Mouse (Mus musculus) heart, embryonic 12.5 days (tissue): ENCODE measurements around the gene C3. TPM values are rescaled to one million over a fixed set of nuclear protein-coding genes. Genes with fewer than 3 reads are reported as not detected.

Source experiments
- ATAC-seq: fragments of 200-750 bp; cut with Nextera tagmentation; 2 replicates; pipeline ENCODE4 v1.8.0; 2017; ENCODE audit warnings: moderate TSS enrichment, moderate library complexity; ENCODE audit not compliant: insufficient number of reproducible peaks, low FRiP score
- H3K27ac ChIP-seq: fragments of 300-500 bp; sonication (generic); 2 replicates; pipeline ENCODE4 v1.5.1; 2016; ENCODE audit warnings: mild to moderate bottlenecking, moderate library complexity; ENCODE audit not compliant: poor library complexity, severe bottlenecking
- H3K27me3 ChIP-seq: fragments of 300-500 bp; sonication (generic); replicated peaks from 2 replicates; pipeline ENCODE4 v1.6.1; 2016; ENCODE audit warnings: mild to moderate bottlenecking, moderate library complexity
- H3K36me3 ChIP-seq: fragments of 300-500 bp; sonication (generic); 2 replicates; pipeline ENCODE4 v1.6.1; 2016; ENCODE audit warnings: mild to moderate bottlenecking, moderate library complexity
- H3K4me1 ChIP-seq: fragments of 300-500 bp; sonication (generic); replicated peaks from 2 replicates; pipeline ENCODE4 v1.6.1; 2016; ENCODE audit warnings: mild to moderate bottlenecking
- H3K4me2 ChIP-seq: fragments of 300-500 bp; sonication (generic); 2 replicates; pipeline ENCODE4 v1.6.1; 2016; ENCODE audit warnings: mild to moderate bottlenecking, moderate library complexity
- H3K4me3 ChIP-seq: fragments of 300-500 bp; sonication (generic); 2 replicates; pipeline ENCODE4 v1.5.1; 2016; ENCODE audit warnings: mild to moderate bottlenecking
- H3K9ac ChIP-seq: fragments of 300-500 bp; sonication (generic); 2 replicates; pipeline ENCODE4 v1.6.1; 2016; ENCODE audit warnings: mild to moderate bottlenecking, moderate library complexity
- H3K9me3 ChIP-seq: fragments of 300-500 bp; sonication (generic); replicated peaks from 2 replicates; pipeline ENCODE4 v1.6.1; 2016; ENCODE audit warnings: mild to moderate bottlenecking, moderate library complexity
- WGBS: fragments of 180-500 bp; shearing (Covaris S2); methylation state at CpG from one replicate; pipeline ENCODE4 v1.1.7; 2016; 5-methylcytosine and 5-hydroxymethylcytosine counted together
- polyA plus RNA-seq: library from polyadenylated mRNA; unstranded; fragments of >200 nt; fragmentation: Nextera tagmentation; extraction: Ambion mirVana; gene quantifications from 2 replicates; pipeline ENCODE4 v1.2.1, GENCODE M21; 2016

Gene C3
- polyA plus RNA-seq, 1 experiment from 2014 or later = 2.6 TPM

DNA sequence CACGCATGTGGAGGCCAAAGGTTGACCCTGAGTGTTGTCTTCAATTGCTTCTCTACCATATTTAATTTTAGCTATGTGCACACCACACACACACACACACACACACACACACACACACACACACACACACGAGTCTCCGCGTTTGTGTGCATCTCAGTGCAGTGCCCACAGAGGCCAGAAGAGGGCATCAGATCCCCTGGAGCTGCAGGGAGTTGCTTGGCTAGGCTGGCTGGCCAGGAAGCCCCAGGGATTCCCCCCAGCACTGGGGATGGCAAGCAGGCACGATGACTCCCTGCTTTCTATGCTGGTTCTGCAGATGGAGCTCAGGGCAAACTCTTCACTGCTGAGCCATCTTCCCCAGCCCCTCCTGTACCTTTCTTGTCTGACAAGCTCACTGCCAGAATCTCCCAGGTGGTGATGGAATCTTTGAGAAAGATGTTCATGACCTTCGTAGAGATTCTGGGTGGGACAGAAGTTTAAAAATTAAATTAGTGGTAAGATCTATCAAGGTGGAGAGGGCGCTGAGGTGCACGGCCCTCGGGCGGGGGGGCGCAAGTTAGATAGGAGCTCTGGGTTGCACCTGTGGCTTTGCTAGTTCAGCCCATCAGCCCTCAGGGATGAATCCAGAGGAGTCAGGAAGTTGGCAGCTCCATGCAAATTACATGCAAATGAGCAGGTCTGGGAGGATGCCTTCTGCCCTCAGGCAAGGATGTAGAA lies 8.6 kb downstream of the C3 start:
- Histone ChIP-seq H3K27ac (no peak overlapping the region), H3K9me3 (no peaks in the 10 kb centered on the region), H3K27me3 (peaks cover 47% of the 10 kb centered on the region), H3K4me3 (no peak overlapping the region), H3K36me3 (no peaks in the 10 kb centered on the region), H3K9ac (no peak overlapping the region), H3K4me1 (no peaks in the 10 kb centered on the region), H3K4me2 (no peak overlapping the region)
- WGBS = 25% methylated on average over 11 of the region's 11 CpGs
- ATAC-seq = no peak

DNA sequence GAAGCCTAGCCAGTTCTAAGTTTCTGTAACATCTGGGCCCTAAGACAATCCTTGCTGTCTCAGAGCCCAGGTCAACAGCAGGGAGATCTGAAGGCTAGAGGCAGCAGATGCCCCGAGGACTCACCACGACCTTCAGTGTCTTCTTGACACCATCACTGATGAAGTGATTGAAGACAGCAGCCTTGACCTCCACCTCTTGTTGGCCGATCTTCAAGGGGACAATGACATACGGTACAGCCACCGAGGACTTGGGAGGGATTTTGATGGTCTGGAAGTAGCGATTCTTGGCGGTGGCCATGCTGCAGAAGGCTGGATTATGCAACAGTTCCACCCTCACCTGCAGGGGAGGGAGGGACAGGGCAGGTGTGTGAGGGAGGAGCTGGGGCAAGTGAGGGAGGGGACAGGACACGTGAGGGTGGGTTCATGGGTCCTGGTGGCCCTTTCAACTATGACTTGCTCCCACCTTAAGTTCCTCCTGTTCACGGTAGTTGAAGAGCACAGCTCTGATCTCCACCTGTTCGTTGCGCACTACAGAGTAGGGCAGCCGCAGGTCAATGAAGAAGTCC lies 9.5 kb downstream of the C3 start:
- no peaks in the 10 kb centered on the region for H3K36me3 ChIP-seq
- no peak overlapping the region for H3K9ac ChIP-seq
- H3K27ac ChIP-seq = no peak overlapping the region
- H3K4me2 ChIP-seq = no peak overlapping the region
- no peak overlapping the region for H3K4me3 ChIP-seq
- no peaks in the 10 kb centered on the region for H3K9me3 ChIP-seq
- 65% methylated on average over 12 of the region's 12 CpGs for whole genome bisulfite sequencing
- no peaks in the 10 kb centered on the region for H3K4me1 ChIP-seq
- ATAC-seq = no peak
- H3K27me3 ChIP-seq = peaks cover 39% of the 10 kb centered on the region

DNA sequence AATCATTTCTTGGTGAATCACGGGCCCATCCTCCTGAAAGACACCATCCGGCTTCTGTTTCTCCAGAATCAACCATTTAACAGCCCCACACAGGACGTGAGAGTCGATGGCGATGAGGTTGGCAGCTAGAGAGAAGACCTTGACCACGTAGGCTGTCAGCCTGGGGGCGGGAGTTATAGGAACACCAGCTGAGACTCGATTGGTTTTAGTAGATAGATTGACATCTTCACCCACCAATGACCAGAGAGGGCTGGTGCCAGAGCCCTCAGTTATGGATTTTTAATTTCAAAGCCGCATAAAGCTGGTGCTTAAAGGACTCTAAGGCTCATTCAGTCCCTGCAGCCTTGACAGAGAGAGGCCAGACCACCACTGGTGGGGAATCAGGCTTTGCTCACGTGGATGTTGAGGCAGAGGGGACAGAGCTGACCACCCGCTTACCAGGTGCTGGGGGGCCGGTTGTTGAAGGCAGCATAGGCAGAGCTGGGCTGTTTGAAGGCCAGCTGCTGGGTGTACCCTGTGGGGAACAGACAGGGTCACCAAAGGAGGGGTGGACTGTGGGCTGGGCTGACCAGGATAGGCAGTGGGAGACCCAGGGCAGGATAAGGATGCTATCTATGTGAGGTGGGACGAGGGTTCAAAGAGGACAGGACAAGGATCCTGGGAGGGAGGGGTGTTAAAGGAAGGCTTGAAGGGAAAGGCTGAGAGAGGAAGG lies 13.1 kb downstream of the C3 start:
- WGBS = 35% methylated on average over 13 of the region's 13 CpGs
- H3K4me2 ChIP-seq = no peak overlapping the region
- H3K27ac ChIP-seq = no peak overlapping the region
- H3K9me3 ChIP-seq = no peaks in the 10 kb centered on the region
- H3K4me3 ChIP-seq = no peak overlapping the region
- no peaks in the 10 kb centered on the region for H3K36me3 ChIP-seq
- no peaks in the 10 kb centered on the region for H3K4me1 ChIP-seq
- no peak for ATAC-seq
- peaks cover 20% of the 10 kb centered on the region for H3K27me3 ChIP-seq
- H3K9ac ChIP-seq = no peak overlapping the region

- Histone ChIP-seq H3K36me3 (no peaks in the 10 kb centered on the region), H3K4me1 (no peaks in the 10 kb centered on the region), H3K4me2 (no peak overlapping the region), H3K27me3 (peaks cover 8% of the 10 kb centered on the region; the same call in 1 of the 2 replicates), H3K27ac (no peak overlapping the region), H3K4me3 (no peak overlapping the region), H3K9ac (no peak overlapping the region), H3K9me3 (no peaks in the 10 kb centered on the region)
- ATAC-seq = no peak
- WGBS = 52% methylated on average over 9 of the region's 9 CpGs
Observed at GRCm38 (mm10) chr17:57211501-57211900, 16.4 kb downstream of the C3 start.

DNA sequence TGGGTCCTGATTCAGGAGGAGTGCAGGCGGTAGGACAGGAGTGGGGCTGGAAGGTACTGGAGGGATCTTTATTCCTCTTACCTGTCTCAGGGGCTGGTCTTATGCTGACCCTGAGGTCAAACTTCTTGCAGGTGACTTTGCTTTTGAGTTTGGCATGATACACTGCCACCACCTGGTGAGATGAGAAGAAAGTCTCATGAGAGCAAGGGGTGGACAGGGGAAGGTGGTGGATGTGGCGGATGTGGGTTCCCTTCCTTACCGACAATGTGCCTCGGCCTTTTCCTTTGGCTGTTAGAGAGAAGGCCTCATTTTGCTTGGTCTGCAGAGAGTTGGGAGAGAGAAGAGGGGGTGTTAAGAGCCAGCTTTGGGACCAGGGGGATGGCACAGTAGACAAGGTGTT lies 18.6 kb downstream of the C3 start:
- H3K4me3 ChIP-seq = no peak overlapping the region
- H3K27me3 ChIP-seq = no peaks in the 10 kb centered on the region
- no peaks in the 10 kb centered on the region for H3K36me3 ChIP-seq
- H3K4me1 ChIP-seq = no peaks in the 10 kb centered on the region
- H3K9ac ChIP-seq = no peak overlapping the region
- ATAC-seq = no peak
- H3K27ac ChIP-seq = no peak overlapping the region
- WGBS = 68% methylated on average over 4 of the region's 4 CpGs
- H3K4me2 ChIP-seq = no peak overlapping the region
- no peaks in the 10 kb centered on the region for H3K9me3 ChIP-seq

- H3K4me1 ChIP-seq = no peaks in the 10 kb centered on the region
- no peak overlapping the region for H3K9ac ChIP-seq
- no peak overlapping the region for H3K27ac ChIP-seq
- H3K4me2 ChIP-seq = no peak overlapping the region
- ATAC-seq = no peak
- WGBS = 75% methylated on average over 3 of the region's 3 CpGs
- H3K36me3 ChIP-seq = no peaks in the 10 kb centered on the region
- no peaks in the 10 kb centered on the region for H3K9me3 ChIP-seq
- no peaks in the 10 kb centered on the region for H3K27me3 ChIP-seq
- no peak overlapping the region for H3K4me3 ChIP-seq
Observed at GRCm38 (mm10) chr17:57207938-57208337, 20.0 kb downstream of the C3 start.

- no peak overlapping the region for H3K4me3 ChIP-seq
- no peak overlapping the region for H3K9ac ChIP-seq
- H3K36me3 ChIP-seq = no peaks in the 10 kb centered on the region
- no peaks in the 10 kb centered on the region for H3K4me1 ChIP-seq
- ATAC-seq = no peak
- H3K27me3 ChIP-seq = peaks cover 8% of the 10 kb centered on the region; the same call in 1 of the 2 replicates
- no peaks in the 10 kb centered on the region for H3K9me3 ChIP-seq
- 74% methylated on average over 10 of the region's 10 CpGs for WGBS
- no peak overlapping the region for H3K27ac ChIP-seq
- no peak overlapping the region for H3K4me2 ChIP-seq
Observed at GRCm38 (mm10) chr17:57201841-57202724, 25.9 kb downstream of the C3 start.

DNA sequence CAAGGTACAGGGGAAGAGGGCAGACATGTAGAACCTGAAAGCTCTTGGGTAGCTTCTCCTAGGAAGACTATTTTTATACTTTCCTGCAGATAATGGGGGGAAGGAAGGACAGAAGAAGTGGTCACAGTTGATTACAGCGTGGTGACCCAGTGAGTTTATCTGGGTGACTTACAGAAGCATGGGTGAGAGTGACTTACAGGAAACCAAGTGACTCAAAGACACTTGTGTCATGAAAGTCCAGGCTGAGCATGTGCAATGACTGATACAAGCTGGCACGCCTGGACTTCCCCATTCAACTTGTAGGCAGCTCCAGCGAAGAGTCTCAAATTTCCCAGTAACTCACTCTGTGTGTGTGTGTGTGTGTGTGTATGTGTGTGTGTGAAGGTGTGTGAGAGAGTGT lies 29.7 kb downstream of the C3 start:
- H3K27ac ChIP-seq = no peak overlapping the region
- no peak overlapping the region for H3K4me3 ChIP-seq
- H3K4me1 ChIP-seq = no peaks in the 10 kb centered on the region
- H3K9me3 ChIP-seq = no peaks in the 10 kb centered on the region
- H3K4me2 ChIP-seq = no peak overlapping the region
- H3K27me3 ChIP-seq = peaks cover 8% of the 10 kb centered on the region; the same call in 1 of the 2 replicates
- H3K9ac ChIP-seq = no peak overlapping the region
- WGBS = 55% methylated on average over 3 of the region's 3 CpGs
- H3K36me3 ChIP-seq = no peaks in the 10 kb centered on the region
- no peak for ATAC-seq

DNA sequence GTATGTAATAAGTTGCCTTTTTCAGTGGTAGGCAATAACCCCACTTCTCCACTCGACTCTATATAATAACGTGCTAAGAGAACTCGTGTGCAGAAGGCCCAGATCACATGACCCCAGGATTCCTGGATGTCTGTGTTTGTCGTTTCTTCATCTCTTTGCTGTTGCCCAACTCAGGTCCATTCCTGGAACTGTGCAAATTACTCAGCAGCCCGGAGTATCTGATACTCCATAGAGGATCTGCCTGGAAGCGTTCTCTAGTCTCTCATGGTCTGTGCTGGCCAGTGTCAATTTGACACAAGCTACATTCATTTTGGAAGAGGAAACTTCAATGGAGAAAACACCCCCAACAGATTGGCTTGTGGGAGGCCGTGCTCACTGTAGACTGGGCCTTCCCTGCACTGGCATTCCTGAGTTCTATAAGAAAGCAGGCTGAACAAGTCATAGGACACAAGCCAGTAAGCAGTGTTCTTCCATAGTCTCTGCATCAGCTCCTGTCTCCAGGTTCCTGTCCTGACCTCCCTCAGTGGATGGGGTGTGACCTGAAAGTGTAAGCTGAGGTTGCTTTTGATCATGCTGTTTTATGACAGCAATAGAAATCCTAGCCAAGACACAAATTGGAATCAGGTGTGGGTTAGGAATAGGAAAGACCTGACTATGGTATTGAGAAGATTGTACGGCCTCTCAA lies 32.5 kb downstream of the C3 start:
- ATAC-seq = no peak
- H3K9ac ChIP-seq = no peak overlapping the region
- H3K4me1 ChIP-seq = no peaks in the 10 kb centered on the region

GRCm38 (mm10) chr17:57194771-57195170 lies 33.2 kb downstream of the C3 start:
- H3K36me3 ChIP-seq = no peaks in the 10 kb centered on the region
- H3K4me2 ChIP-seq = no peak overlapping the region
- no peaks in the 10 kb centered on the region for H3K4me1 ChIP-seq
- WGBS = 72% methylated on average over 3 of the region's 3 CpGs
- H3K9ac ChIP-seq = no peak overlapping the region
- no peak for ATAC-seq
- H3K27me3 ChIP-seq = no peaks in the 10 kb centered on the region
- H3K4me3 ChIP-seq = no peak overlapping the region
- no peaks in the 10 kb centered on the region for H3K9me3 ChIP-seq
- H3K27ac ChIP-seq = no peak overlapping the region

More for the DNA sequence above, 32.5 kb downstream of the C3 start:
- Histone ChIP-seq H3K27ac (no peak overlapping the region), H3K4me2 (no peak overlapping the region), H3K9me3 (no peaks in the 10 kb centered on the region), H3K36me3 (no peaks in the 10 kb centered on the region), H3K4me3 (no peak overlapping the region), H3K27me3 (no peaks in the 10 kb centered on the region)
- WGBS = 72% methylated on average over 8 of the region's 8 CpGs
